Mouse (Mus musculus) hindbrain, embryonic 15.5 days (tissue): ENCODE results near the gene B2m. TPM values are rescaled to one million over a fixed set of nuclear protein-coding genes. Genes with fewer than 3 reads are reported as not detected.

ENCODE experiments used
- ATAC-seq: fragments of 200-750 bp; cut with Nextera tagmentation; 2 replicates; pipeline ENCODE4 v1.8.0; 2017; ENCODE audit warnings: low read depth, moderate number of reproducible peaks, moderate TSS enrichment; ENCODE audit not compliant: low FRiP score
- H3K27ac ChIP-seq: fragments of 300-500 bp; sonication (generic); replicated peaks from 2 replicates; pipeline ENCODE4 v1.5.1; 2015; ENCODE audit warnings: mild to moderate bottlenecking, inconsistent platforms
- H3K27me3 ChIP-seq: fragments of 300-500 bp; sonication (generic); 2 replicates; pipeline ENCODE4 v1.6.1; 2015; ENCODE audit warnings: control low read depth, inconsistent platforms
- H3K36me3 ChIP-seq: fragments of 300-500 bp; sonication (generic); 2 replicates; pipeline ENCODE4 v1.6.1; 2015; ENCODE audit warnings: control low read depth, inconsistent platforms
- H3K4me1 ChIP-seq: fragments of 300-500 bp; sonication (generic); replicated peaks from 2 replicates; pipeline ENCODE4 v1.6.1; 2015; ENCODE audit warnings: control low read depth, inconsistent platforms
- H3K4me2 ChIP-seq: fragments of 300-500 bp; sonication (generic); 2 replicates; pipeline ENCODE4 v1.6.1; 2015; ENCODE audit warnings: moderate library complexity, mild to moderate bottlenecking, inconsistent platforms
- H3K4me3 ChIP-seq: fragments of 300-500 bp; sonication (generic); 2 replicates; pipeline ENCODE4 v1.5.1; 2015; ENCODE audit warnings: mild to moderate bottlenecking, inconsistent platforms
- H3K9ac ChIP-seq: fragments of 300-500 bp; sonication (generic); 2 replicates; pipeline ENCODE4 v1.6.1; 2015; ENCODE audit warnings: inconsistent platforms
- H3K9me3 ChIP-seq: fragments of 300-500 bp; sonication (generic); 2 replicates; pipeline ENCODE4 v1.6.1; 2016; ENCODE audit warnings: control low read depth, inconsistent platforms
- whole genome bisulfite sequencing: fragments of 180-500 bp; shearing (Covaris S2); methylation state at CpG from one replicate; pipeline ENCODE4 v1.1.7; 2015; 5-methylcytosine and 5-hydroxymethylcytosine counted together
- polyA plus RNA-seq: library from polyadenylated mRNA; unstranded; fragments of >200 nt; fragmentation: Nextera tagmentation; extraction: Ambion mirVana; gene quantifications from 2 replicates; pipeline ENCODE4 v1.2.1, GENCODE M21; 2015

B2m gene
- polyA plus RNA-seq, 1 experiment from 2014 or later, result 108 TPM

GRCm38 (mm10) chr2:122153681-122154365 is 6.3 kb downstream of the B2m start:
- no peak overlapping the region for H3K27ac ChIP-seq
- no peaks in the 10 kb centered on the region for H3K36me3 ChIP-seq
- 92% methylated on average over 7 of the region's 7 CpGs for WGBS
- H3K9me3 ChIP-seq, result no peaks in the 10 kb centered on the region
- ATAC-seq, result no peak
- H3K27me3 ChIP-seq, result no peaks in the 10 kb centered on the region
- H3K4me3 ChIP-seq, result no peak overlapping the region
- H3K9ac ChIP-seq, result no peak overlapping the region
- no peak overlapping the region for H3K4me2 ChIP-seq
- no peaks in the 10 kb centered on the region for H3K4me1 ChIP-seq

- no peak overlapping the region for H3K4me3 ChIP-seq
- H3K27ac ChIP-seq, result no peak overlapping the region
- 90% methylated on average over 2 of the region's 2 CpGs for WGBS
- H3K9ac ChIP-seq, result no peak overlapping the region
- no peaks in the 10 kb centered on the region for H3K27me3 ChIP-seq
- ATAC-seq, result no peak
- H3K4me2 ChIP-seq, result no peak overlapping the region
- H3K9me3 ChIP-seq, result no peaks in the 10 kb centered on the region
- H3K36me3 ChIP-seq, result no peaks in the 10 kb centered on the region
- H3K4me1 ChIP-seq, result no peaks in the 10 kb centered on the region
Observed at GRCm38 (mm10) chr2:122154479-122154878, 7.0 kb downstream of the B2m start.

GRCm38 (mm10) chr2:122155292-122155691 is 7.8 kb downstream of the B2m start:
- Histone ChIP-seq H3K4me3 (no peak overlapping the region), H3K27ac (no peak overlapping the region), H3K4me1 (no peaks in the 10 kb centered on the region), H3K4me2 (no peak overlapping the region), H3K9me3 (no peaks in the 10 kb centered on the region), H3K27me3 (no peaks in the 10 kb centered on the region), H3K36me3 (no peaks in the 10 kb centered on the region), H3K9ac (no peak overlapping the region)
- ATAC-seq, result no peak
- WGBS, result 82% methylated on average over 2 of the region's 2 CpGs

- Histone ChIP-seq H3K9me3 (no peaks in the 10 kb centered on the region), H3K4me3 (no peak overlapping the region)
- WGBS, result 86% methylated on average over 4 of the region's 4 CpGs
Observed at GRCm38 (mm10) chr2:122156051-122156700, 8.7 kb downstream of the B2m start.

GRCm38 (mm10) chr2:122157561-122157960 is 10.1 kb downstream of the B2m start:
- Histone ChIP-seq H3K9me3 (no peaks in the 10 kb centered on the region), H3K4me3 (no peak overlapping the region), H3K4me2 (no peak overlapping the region), H3K4me1 (no peaks in the 10 kb centered on the region), H3K9ac (no peak overlapping the region), H3K27ac (no peak overlapping the region), H3K27me3 (no peaks in the 10 kb centered on the region), H3K36me3 (no peaks in the 10 kb centered on the region)
- no peak for ATAC-seq

More at GRCm38 (mm10) chr2:122156051-122156700, 8.7 kb downstream of the B2m start:
- Histone ChIP-seq H3K27me3 (no peaks in the 10 kb centered on the region), H3K27ac (no peak overlapping the region), H3K9ac (no peak overlapping the region), H3K36me3 (no peaks in the 10 kb centered on the region), H3K4me1 (no peaks in the 10 kb centered on the region), H3K4me2 (no peak overlapping the region)
- ATAC-seq, result no peak

GRCm38 (mm10) chr2:122158362-122158802 is 10.9 kb downstream of the B2m start:
- H3K36me3 ChIP-seq, result no peaks in the 10 kb centered on the region

GRCm38 (mm10) chr2:122159667-122160066 is 12.2 kb downstream of the B2m start:
- Histone ChIP-seq H3K9me3 (no peaks in the 10 kb centered on the region), H3K27ac (no peak overlapping the region), H3K36me3 (no peaks in the 10 kb centered on the region), H3K4me3 (no peak overlapping the region), H3K27me3 (no peaks in the 10 kb centered on the region), H3K9ac (no peak overlapping the region), H3K4me2 (no peak overlapping the region), H3K4me1 (no peaks in the 10 kb centered on the region)
- no peak for ATAC-seq
- WGBS, result 89% methylated on average over 6 of the region's 6 CpGs

More at GRCm38 (mm10) chr2:122158362-122158802, 10.9 kb downstream of the B2m start:
- no peaks in the 10 kb centered on the region for H3K4me1 ChIP-seq
- WGBS, result 60% methylated on average over 6 of the region's 6 CpGs
- ATAC-seq, result no peak
- no peak overlapping the region for H3K4me2 ChIP-seq
- H3K9ac ChIP-seq, result no peak overlapping the region
- H3K27me3 ChIP-seq, result no peaks in the 10 kb centered on the region
- no peak overlapping the region for H3K27ac ChIP-seq
- H3K9me3 ChIP-seq, result no peaks in the 10 kb centered on the region
- H3K4me3 ChIP-seq, result no peak overlapping the region

GRCm38 (mm10) chr2:122160680-122161079 is 13.2 kb downstream of the B2m start, which contains the start of gene Trim69:
Trim69 (plus strand) TSS chr2:122160700.
- Histone ChIP-seq H3K4me3 (no peak within 1 kb of the TSS), H3K36me3 (no peaks in the 10 kb centered on the region), H3K9ac (no peak within 1 kb of the TSS), H3K27ac (no peak within 1 kb of the TSS), H3K9me3 (no peaks in the 10 kb centered on the region), H3K4me2 (no peak within 1 kb of the TSS), H3K4me1 (no peaks in the 10 kb centered on the region), H3K27me3 (no peaks in the 10 kb centered on the region)
- WGBS, result 37% methylated on average over 2 of the region's 2 CpGs
- ATAC-seq, result no peak

GRCm38 (mm10) chr2:122161542-122161941 is 14.1 kb downstream of the B2m start:
- no peak overlapping the region for H3K4me2 ChIP-seq
- no peaks in the 10 kb centered on the region for H3K27me3 ChIP-seq
- no peak overlapping the region for H3K9ac ChIP-seq
- no peak overlapping the region for H3K4me3 ChIP-seq
- no peaks in the 10 kb centered on the region for H3K4me1 ChIP-seq
- 29% methylated on average over 4 of the region's 4 CpGs for WGBS
- H3K36me3 ChIP-seq, result no peaks in the 10 kb centered on the region
- ATAC-seq, result no peak
- no peak overlapping the region for H3K27ac ChIP-seq
- H3K9me3 ChIP-seq, result no peaks in the 10 kb centered on the region

GRCm38 (mm10) chr2:122162529-122162928 is 15.0 kb downstream of the B2m start:
- Histone ChIP-seq H3K4me1 (no peaks in the 10 kb centered on the region), H3K27me3 (no peaks in the 10 kb centered on the region), H3K9me3 (no peaks in the 10 kb centered on the region), H3K36me3 (no peaks in the 10 kb centered on the region), H3K4me3 (no peak overlapping the region), H3K4me2 (no peak overlapping the region), H3K27ac (no peak overlapping the region), H3K9ac (no peak overlapping the region)
- ATAC-seq, result no peak
- WGBS, result 90% methylated on average over 2 of the region's 2 CpGs

- Histone ChIP-seq H3K9ac (no peak overlapping the region), H3K27ac (no peak overlapping the region), H3K4me1 (no peaks in the 10 kb centered on the region), H3K4me2 (no peak overlapping the region), H3K4me3 (no peak overlapping the region), H3K9me3 (no peaks in the 10 kb centered on the region), H3K36me3 (no peaks in the 10 kb centered on the region), H3K27me3 (no peaks in the 10 kb centered on the region)
- no peak for ATAC-seq
- WGBS, result 84% methylated on average over 13 of the region's 13 CpGs
Observed at GRCm38 (mm10) chr2:122163430-122164195, 16.1 kb downstream of the B2m start.

- H3K4me2 ChIP-seq, result no peak overlapping the region
- no peak overlapping the region for H3K4me3 ChIP-seq
- H3K27me3 ChIP-seq, result no peaks in the 10 kb centered on the region
- no peaks in the 10 kb centered on the region for H3K4me1 ChIP-seq
- no peak overlapping the region for H3K27ac ChIP-seq
- H3K9ac ChIP-seq, result no peak overlapping the region
- WGBS, result 89% methylated on average over 11 of the region's 11 CpGs
- H3K36me3 ChIP-seq, result no peaks in the 10 kb centered on the region
- ATAC-seq, result no peak
- no peaks in the 10 kb centered on the region for H3K9me3 ChIP-seq
Observed at GRCm38 (mm10) chr2:122164293-122164692, 16.8 kb downstream of the B2m start.
